Mouse (Mus musculus) lung, adult 2 months (tissue): ENCODE measurements around the gene Becn1.

Experiments
- CTCF ChIP-seq: fragments of 200-500 bp; IDR thresholded peaks from 2 replicates; pipeline ENCODE4 v1.5.1; 2011; ENCODE audit warnings: mild to moderate bottlenecking, low read length, control low read depth; ENCODE audit not compliant: insufficient read depth
- POLR2A ChIP-seq: fragments of 200-500 bp; IDR thresholded peaks from 2 replicates; pipeline ENCODE4 v1.6.1; 2011; ENCODE audit warnings: low read depth, mild to moderate bottlenecking, control low read depth, low read length, borderline replicate concordance; ENCODE audit errors: extremely low read depth

DNA sequence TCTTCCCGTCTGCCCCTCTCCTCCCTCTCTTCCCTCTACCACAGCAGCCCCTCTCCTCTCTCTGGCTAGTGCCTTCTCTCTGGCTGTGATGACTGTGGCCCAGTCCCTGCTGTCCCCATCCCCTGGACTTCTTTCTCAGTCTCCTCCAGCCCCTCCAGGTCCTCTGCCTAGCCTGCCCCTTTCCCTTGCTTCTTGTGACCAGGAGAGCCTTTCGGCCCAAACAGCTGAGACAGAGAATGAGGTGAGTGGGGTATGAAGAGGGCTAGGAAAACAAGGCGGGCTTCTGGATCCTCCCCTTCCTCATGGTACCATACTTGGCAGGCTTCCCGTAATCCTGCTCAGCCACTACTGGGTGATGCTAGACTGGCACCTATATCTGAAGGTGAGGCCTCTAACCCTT lies 26.8 kb downstream of the Becn1 start:
- no peak for TF ChIP-seq CTCF
- no peak for TF ChIP-seq POLR2A
